Mouse (Mus musculus): Measurements from ENCODE around the gene Snrnp25.

DNA sequence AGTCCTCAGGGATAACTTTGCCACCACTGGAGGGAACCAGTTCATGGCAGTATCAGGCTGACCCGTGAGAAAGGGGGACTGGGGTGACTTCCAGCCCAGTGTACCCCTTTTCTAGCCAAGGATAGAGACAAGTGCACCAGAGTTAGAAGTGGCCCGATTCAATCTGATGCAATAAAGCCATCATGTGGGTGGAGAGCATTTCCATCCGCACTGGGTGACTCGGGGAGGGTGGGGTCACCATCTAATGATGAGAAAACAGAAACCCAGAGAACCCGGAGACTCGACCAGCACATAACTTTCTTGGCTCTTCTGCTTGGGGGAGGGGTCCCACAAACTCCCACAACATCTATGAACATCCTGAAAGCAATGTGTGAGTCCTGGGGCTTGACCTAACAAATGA lies 8.5 kb upstream of the Snrnp25 start:
- TF ChIP-seq CTCF (IDR thresholded peaks at IDR 0.05; ENCODE audit: low read depth), result no peak
- no peak for TF ChIP-seq EP300 (optimal IDR thresholded peaks at IDR 0.05)
